Mouse (Mus musculus): ENCODE measurements at regions not wholly inside any gene's neighbourhood (a gene's known extent, or its start where the extent isn't known, plus 50 kb on each side); places are given as distances from the start of the nearest gene placed in this dataset.

GRCm38 (mm10) chr11:18015239-18015638 is 61.6 kb upstream of the Etaa1 start:
- no peak for DNase-seq (ENCODE audit: low read depth, low spot score)

DNA sequence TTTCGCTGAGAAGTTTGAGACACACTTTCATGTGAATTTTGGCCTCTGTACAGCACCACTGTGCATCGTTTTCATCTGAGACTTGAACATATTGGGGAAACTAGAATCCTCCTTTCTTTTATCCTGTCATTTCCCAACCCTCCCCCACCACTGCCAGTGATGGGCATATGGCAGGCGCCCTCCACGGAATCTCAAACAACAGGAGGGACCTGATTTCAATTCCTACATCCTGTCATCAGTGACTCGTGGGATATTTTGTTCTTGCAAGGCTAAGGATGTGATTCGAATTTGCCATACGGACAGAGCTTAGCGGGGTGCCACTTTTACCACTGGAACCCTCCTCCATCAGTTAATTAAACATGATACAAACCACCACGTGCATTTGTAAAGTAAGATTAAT is 60.9 kb upstream of the Etaa1 start:
- DNase-seq (ENCODE audit: low read depth, low spot score), result peak; percentile 11

DNA sequence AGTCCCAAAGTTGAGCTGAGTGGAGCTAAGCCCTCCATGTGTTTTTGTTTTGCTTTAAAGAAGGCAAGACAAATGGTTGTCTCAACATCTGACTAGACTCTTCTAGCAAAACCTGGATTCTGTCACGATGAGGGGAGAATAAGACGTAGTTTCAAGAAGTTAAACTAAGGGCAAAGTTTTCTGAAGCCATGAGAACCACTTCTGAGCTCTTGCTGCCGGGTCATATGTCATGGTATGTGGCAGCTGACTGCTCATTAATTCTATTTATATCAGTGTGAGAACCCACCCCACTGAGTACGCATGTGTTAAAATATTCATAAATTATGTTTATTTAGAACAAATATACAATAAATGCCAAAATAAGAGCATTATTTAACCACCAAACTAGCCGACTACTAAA is 58.4 kb upstream of the Etaa1 start:
- no peak for DNase-seq (ENCODE audit: low read depth, low spot score)

- DNase-seq (ENCODE audit: low read depth, low spot score), result peak; percentile 54
Measured at GRCm38 (mm10) chr11:18011101-18011733, 57.5 kb upstream of the Etaa1 start.

DNA sequence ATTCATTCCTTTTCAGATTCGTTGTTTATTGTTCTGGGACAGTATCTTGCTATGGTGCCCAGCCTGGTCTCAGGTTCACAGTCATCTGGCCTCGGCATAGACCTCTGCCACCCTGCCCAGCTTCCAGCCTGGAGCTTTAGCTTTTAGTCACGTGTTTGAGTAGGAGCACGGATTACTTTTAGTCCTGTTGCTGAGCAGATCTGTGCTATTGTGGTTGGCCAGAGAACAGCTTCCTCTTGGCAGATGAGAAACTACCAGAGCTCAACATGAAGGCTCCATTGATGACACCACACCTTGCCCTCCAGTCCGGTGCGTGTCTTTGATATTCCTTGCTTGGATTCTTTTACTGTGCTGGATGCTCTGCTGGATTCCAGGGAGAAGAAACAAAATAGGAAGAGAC is 54.5 kb upstream of the Etaa1 start:
- DNase-seq (ENCODE audit: low read depth, low spot score), result no peak
